Mouse (Mus musculus) MEL (cell line): ENCODE data around the gene Cers6. TPM values are rescaled to one million over a fixed set of nuclear protein-coding genes. Genes with fewer than 3 reads are reported as not detected.

Experiments
- DNase-seq: peaks from one replicate; pipeline ENCODE4 v3.0.0; 2011; ENCODE audit warnings: low read depth, low spot score
- H3K27ac ChIP-seq: 2 replicates; pipeline ENCODE4 v1.5.1; 2012; ENCODE audit warnings: low read depth, mild to moderate bottlenecking, control low read depth, low read length, moderate library complexity; ENCODE audit not compliant: control insufficient read depth
- H3K27me3 ChIP-seq, 2 experiments: fragments of 150-350 bp in 1 of 2; sonication (generic) in 1 of 2; 2 replicates each; pipeline ENCODE4 v1.6.1; 2012; ENCODE audit warnings: low read length in 2 of 2, mild to moderate bottlenecking in 2 of 2, improper control_type of control experiment in 1 of 2, moderate library complexity in 1 of 2; ENCODE audit not compliant: insufficient read depth in 2 of 2, control insufficient read depth in 1 of 2
- H3K36me3 ChIP-seq, 2 experiments: 2 replicates each; pipeline ENCODE4 v1.6.1; 2012 to 2014; ENCODE audit warnings: low read length in 2 of 2, improper control_type of control experiment in 1 of 2, inconsistent platforms in 1 of 2, mild to moderate bottlenecking in 1 of 2; ENCODE audit not compliant: insufficient read depth in 2 of 2, control insufficient read depth in 1 of 2
- H3K4me1 ChIP-seq, 2 experiments: fragments of 150-350 bp in 1 of 2; sonication (generic) in 1 of 2; 2 replicates each; pipeline ENCODE4 v1.6.1; 2012; ENCODE audit warnings: low read length in 2 of 2, improper control_type of control experiment in 1 of 2, mild to moderate bottlenecking in 1 of 2; ENCODE audit not compliant: insufficient read depth in 2 of 2, control insufficient read depth in 1 of 2
- H3K4me3 ChIP-seq, 2 experiments: fragments of 150-350 bp in 1 of 2; sonication (generic) in 1 of 2; 2 replicates each; pipeline ENCODE4 v1.5.1; 2012; ENCODE audit warnings: low read depth in 2 of 2, low read length in 2 of 2, mild to moderate bottlenecking in 2 of 2, moderate library complexity in 2 of 2, control low read depth in 1 of 2, improper control_type of control experiment in 1 of 2; ENCODE audit not compliant: control insufficient read depth in 1 of 2, insufficient read depth in 1 of 2
- H3K79me2 ChIP-seq: 2 replicates; pipeline ENCODE4 v1.6.1; 2012; ENCODE audit warnings: mild to moderate bottlenecking, low read length, moderate library complexity; ENCODE audit not compliant: control insufficient read depth, poor library complexity, insufficient read depth
- H3K9ac ChIP-seq: 2 replicates; pipeline ENCODE4 v1.6.1; 2012; ENCODE audit warnings: low read depth, mild to moderate bottlenecking, control low read depth, low read length, moderate library complexity; ENCODE audit not compliant: control insufficient read depth, poor library complexity, severe bottlenecking
- H3K9me3 ChIP-seq: fragments of 150-350 bp; sonication (generic); replicated peaks from 2 replicates; pipeline ENCODE4 v1.6.1; 2012; ENCODE audit warnings: mild to moderate bottlenecking, low read length, improper control_type of control experiment, moderate library complexity; ENCODE audit not compliant: insufficient read depth
- E2F4 ChIP-seq: IDR thresholded peaks from 2 replicates; pipeline ENCODE4 v1.6.1; 2011; ENCODE audit warnings: low read depth, low read length, improper control_type of control experiment, borderline replicate concordance
- GABPA ChIP-seq: IDR thresholded peaks from 2 replicates; pipeline ENCODE4 v1.6.1; 2012; ENCODE audit warnings: low read depth, mild to moderate bottlenecking, inconsistent platforms, low read length, improper control_type of control experiment, moderate library complexity
- GATA1 ChIP-seq: IDR thresholded peaks from 2 replicates; pipeline ENCODE4 v1.6.1; 2011; ENCODE audit warnings: low read depth, low read length, improper control_type of control experiment
- JUND ChIP-seq: IDR thresholded peaks from 2 replicates; pipeline ENCODE4 v1.6.1; 2011; ENCODE audit warnings: low read depth, mild to moderate bottlenecking, improper control_type of control experiment, low read length
- MAFK ChIP-seq: IDR thresholded peaks from 2 replicates; pipeline ENCODE4 v1.6.1; 2011; ENCODE audit warnings: low read depth, mild to moderate bottlenecking, low read length, improper control_type of control experiment, borderline replicate concordance
- MAX ChIP-seq: IDR thresholded peaks from 2 replicates; pipeline ENCODE4 v1.6.1; 2011; ENCODE audit warnings: low read length, improper control_type of control experiment
- MYB ChIP-seq: IDR thresholded peaks from 2 replicates; pipeline ENCODE4 v1.6.1; 2011; ENCODE audit warnings: mild to moderate bottlenecking, low read depth, low read length, improper control_type of control experiment
- MYC ChIP-seq: IDR thresholded peaks from 2 replicates; pipeline ENCODE4 v1.6.1; 2011; ENCODE audit warnings: low read depth, mild to moderate bottlenecking, low read length, improper control_type of control experiment, moderate library complexity
- POLR2A ChIP-seq, 2 experiments: IDR thresholded peaks; 2 replicates each; pipeline ENCODE4 v1.6.1; 2011 to 2012; ENCODE audit warnings: low read length in 2 of 2, mild to moderate bottlenecking in 2 of 2, control low read depth in 1 of 2, improper control_type of control experiment in 1 of 2, low read depth in 1 of 2, moderate library complexity in 1 of 2; ENCODE audit not compliant: control insufficient read depth in 1 of 2, insufficient read depth in 1 of 2, poor library complexity in 1 of 2
- POLR2AphosphoS2 ChIP-seq: IDR thresholded peaks from 2 replicates; pipeline ENCODE4 v1.6.1; 2011; ENCODE audit warnings: low read length, improper control_type of control experiment
- POLR2AphosphoS5 ChIP-seq: IDR thresholded peaks from 2 replicates; pipeline ENCODE4 v1.6.1; 2012; ENCODE audit warnings: low read depth, borderline replicate concordance, mild to moderate bottlenecking, inconsistent platforms, low read length, moderate library complexity, mixed read lengths
- SIN3A ChIP-seq: IDR thresholded peaks from 2 replicates; pipeline ENCODE4 v1.6.1; 2012; ENCODE audit warnings: low read length, improper control_type of control experiment, inconsistent platforms
- SMC3 ChIP-seq: IDR thresholded peaks from 2 replicates; pipeline ENCODE4 v1.6.1; 2011; ENCODE audit warnings: low read depth, low read length, improper control_type of control experiment
- TBP ChIP-seq: IDR thresholded peaks from 2 replicates; pipeline ENCODE4 v1.8.0; 2011; ENCODE audit warnings: low read depth, low read length, improper control_type of control experiment
- TCF12 ChIP-seq: IDR thresholded peaks from 2 replicates; pipeline ENCODE4 v1.6.1; 2014; ENCODE audit warnings: low read depth, mild to moderate bottlenecking, inconsistent platforms, low read length, improper control_type of control experiment, moderate library complexity
- USF1 ChIP-seq: IDR thresholded peaks from 2 replicates; pipeline ENCODE4 v1.6.1; 2014; ENCODE audit warnings: low read depth, mild to moderate bottlenecking, inconsistent platforms, low read length, improper control_type of control experiment, moderate library complexity
- USF2 ChIP-seq, 2 experiments: IDR thresholded peaks; 2 replicates each; pipeline ENCODE4 v1.6.1; 2011 to 2012; ENCODE audit warnings: improper control_type of control experiment in 2 of 2, low read length in 2 of 2, borderline replicate concordance in 1 of 2, inconsistent platforms in 1 of 2, low read depth in 1 of 2, mild to moderate bottlenecking in 1 of 2; ENCODE audit not compliant: insufficient read depth in 1 of 2
- ZC3H11A ChIP-seq: IDR thresholded peaks from 2 replicates; pipeline ENCODE4 v1.6.1; 2012; ENCODE audit warnings: low read depth, mild to moderate bottlenecking, inconsistent platforms, low read length, improper control_type of control experiment
- ZKSCAN1 ChIP-seq: IDR thresholded peaks from 2 replicates; pipeline ENCODE4 v1.6.1; 2012; ENCODE audit warnings: low read depth, mild to moderate bottlenecking, inconsistent platforms, low read length, improper control_type of control experiment, moderate library complexity
- ZMIZ1 ChIP-seq: IDR thresholded peaks from 2 replicates; pipeline ENCODE4 v1.6.1; 2012; ENCODE audit warnings: low read depth, mild to moderate bottlenecking, inconsistent platforms, low read length, improper control_type of control experiment, moderate library complexity
- ZNF384 ChIP-seq: IDR thresholded peaks from 2 replicates; pipeline ENCODE4 v1.6.1; 2012; ENCODE audit warnings: low read depth, mild to moderate bottlenecking, inconsistent platforms, low read length, improper control_type of control experiment
- polyA plus RNA-seq, 2 experiments: library from polyadenylated mRNA; stranded (reverse) in 1 of 2; unstranded in 1 of 2; fragments of >175 nt in 1 of 2; fragments of >200 nt in 1 of 2; gene quantifications; 2 replicates each; pipeline versions ENCODE4 v1.2.1 to v1.2.4; 2012; ENCODE audit warnings: low replicate concordance in 2 of 2, low read depth in 1 of 2; ENCODE audit not compliant: insufficient read length in 2 of 2, insufficient read depth in 1 of 2, missing spikeins in 1 of 2
- total RNA-seq: library from RNA; depleted of rRNA; stranded (reverse); fragments of 300-350 nt; gene quantifications from 2 replicates; pipeline ENCODE4 v1.2.3, GENCODE M21; 2012

The Cers6 gene
- total and polyA plus RNA-seq, 3 experiments, result not detected

- H3K36me3 ChIP-seq, result no peaks in the 10 kb centered on the region
Observed at GRCm38 (mm10) chr2:68956146-68956545, 94.9 kb downstream of the Cers6 start.

GRCm38 (mm10) chr2:68957831-68958230 is 96.6 kb downstream of the Cers6 start:
- no peak for TF ChIP-seq ZKSCAN1
- no peak for TF ChIP-seq ZC3H11A
- no peak for TF ChIP-seq USF2 (IDR thresholded peaks at IDR 0.05; ENCODE audit: borderline replicate concordance in 1 of 2, insufficient read depth in 1 of 2, low read depth in 1 of 2, low read length in 2 of 2)
- TF ChIP-seq POLR2AphosphoS2, result no peak
- TF ChIP-seq POLR2A (IDR thresholded peaks at IDR 0.05; ENCODE audit: control insufficient read depth in 1 of 2, insufficient read depth in 1 of 2, low read depth in 1 of 2, low read length in 2 of 2, poor library complexity in 1 of 2), result no peak
- no peak for TF ChIP-seq SMC3
- TF ChIP-seq MAX, result no peak
- no peak for TF ChIP-seq MYB
- TF ChIP-seq SIN3A, result no peak
- no peak for TF ChIP-seq JUND
- TF ChIP-seq MYC, result no peak
- no peak for TF ChIP-seq ZMIZ1
- no peak for TF ChIP-seq ZNF384
- no peak for TF ChIP-seq MAFK
- no peak for TF ChIP-seq TBP
- no peak for TF ChIP-seq GABPA
- no peak for TF ChIP-seq USF1
- Histone ChIP-seq H3K79me2 (no peaks in the 10 kb centered on the region), H3K9me3 (no peaks in the 10 kb centered on the region), H3K9ac (no peak overlapping the region), H3K27ac (no peak overlapping the region), H3K4me1 (no peaks in the 10 kb centered on the region), H3K4me3 (no peak overlapping the region), H3K27me3 (no peaks in the 10 kb centered on the region), H3K36me3 (no peaks in the 10 kb centered on the region)
- no peak for DNase-seq

More at GRCm38 (mm10) chr2:68956146-68956545, 94.9 kb downstream of the Cers6 start:
- H3K9ac ChIP-seq, result no peak overlapping the region
- no peak overlapping the region for H3K27ac ChIP-seq
- H3K4me1 ChIP-seq, result no peaks in the 10 kb centered on the region
- H3K4me3 ChIP-seq, result no peak overlapping the region
- no peaks in the 10 kb centered on the region for H3K27me3 ChIP-seq
- no peaks in the 10 kb centered on the region for H3K9me3 ChIP-seq
- TF ChIP-seq TCF12 (no peak), ZC3H11A (no peak), SIN3A (no peak), E2F4 (no peak), USF2 (IDR thresholded peaks at IDR 0.05; ENCODE audit: borderline replicate concordance in 1 of 2, insufficient read depth in 1 of 2, low read depth in 1 of 2, low read length in 2 of 2) (no peak), SMC3 (no peak), ZMIZ1 (no peak), POLR2AphosphoS5 (no peak), GATA1 (no peak)
- H3K79me2 ChIP-seq, result no peaks in the 10 kb centered on the region
- DNase-seq, result no peak
